Mouse (Mus musculus): ENCODE results near the gene Irak3. TPM values are rescaled to one million over a fixed set of nuclear protein-coding genes. Genes with fewer than 3 reads are reported as not detected.

Irak3 gene
- polyA plus RNA-seq, 1 experiment from 2014 or later: 0.31 TPM

- under 1% methylated on average over 55 of the region's 55 CpGs for WGBS (ENCODE audit: insufficient replicate concordance)
- ATAC-seq (replicated peaks; ENCODE audit: insufficient number of reproducible peaks, low FRiP score, low TSS enrichment): peak; percentile 99
- H3K9me3 ChIP-seq (replicated peaks; ENCODE audit: control insufficient read depth, low read length): no peaks in the 10 kb centered on the region
- H3K4me2 ChIP-seq: peak within 1 kb of the TSS; percentile 66
- no peaks in the 10 kb centered on the region for H3K27me3 ChIP-seq (ENCODE audit: control insufficient read depth, insufficient read depth, low read length)
- peak within 1 kb of the TSS; percentile 76 for H3K4me3 ChIP-seq (ENCODE audit: low read depth, low read length)
- no peaks in the 10 kb centered on the region; the same call in 1 of the 2 replicates for H3K36me3 ChIP-seq (ENCODE audit: control insufficient read depth, insufficient read depth, low read length)
- H3K9ac ChIP-seq (ENCODE audit: low read depth, low read length): peak within 1 kb of the TSS; percentile 77
- H3K27ac ChIP-seq (ENCODE audit: low read depth, low read length): peak within 1 kb of the TSS; percentile 90
- H3K4me1 ChIP-seq (ENCODE audit: control insufficient read depth, insufficient read depth, low read length): no peaks in the 10 kb centered on the region
These were observed 89.2 kb downstream of the Irak3 start, which contains the start of gene Helb for GRCm38 (mm10) chr10:120112507-120113396. TSS of gene Helb (minus strand) at chr10:120112987.

- peak overlapping the region; percentile 66 for H3K4me2 ChIP-seq
- H3K36me3 ChIP-seq (ENCODE audit: control insufficient read depth, insufficient read depth, low read length): no peaks in the 10 kb centered on the region; the same call in 1 of the 2 replicates
- H3K4me1 ChIP-seq (ENCODE audit: control insufficient read depth, insufficient read depth, low read length): no peaks in the 10 kb centered on the region
- WGBS (ENCODE audit: insufficient replicate concordance): 70% methylated on average over 3 of the region's 3 CpGs
- peak overlapping the region; percentile 77 for H3K9ac ChIP-seq (ENCODE audit: low read depth, low read length)
- no peaks in the 10 kb centered on the region for H3K9me3 ChIP-seq (replicated peaks; ENCODE audit: control insufficient read depth, low read length)
- H3K27ac ChIP-seq (ENCODE audit: low read depth, low read length): peak overlapping the region; percentile 90; the same call in 1 of the 2 replicates
- ATAC-seq (replicated peaks; ENCODE audit: insufficient number of reproducible peaks, low FRiP score, low TSS enrichment): no peak
- no peaks in the 10 kb centered on the region for H3K27me3 ChIP-seq (ENCODE audit: control insufficient read depth, insufficient read depth, low read length)
- H3K4me3 ChIP-seq (ENCODE audit: low read depth, low read length): peak overlapping the region; percentile 76
These were observed 90.1 kb downstream of the Irak3 start for GRCm38 (mm10) chr10:120111691-120112319.

- 97% methylated on average over 1 of the region's 1 CpGs for WGBS (ENCODE audit: insufficient replicate concordance)
- H3K9ac ChIP-seq (ENCODE audit: low read depth, low read length): no peak overlapping the region
- H3K4me3 ChIP-seq (ENCODE audit: low read depth, low read length): no peak overlapping the region
- H3K9me3 ChIP-seq (replicated peaks; ENCODE audit: control insufficient read depth, low read length): no peaks in the 10 kb centered on the region
- H3K4me1 ChIP-seq (ENCODE audit: control insufficient read depth, insufficient read depth, low read length): no peaks in the 10 kb centered on the region
- H3K27me3 ChIP-seq (ENCODE audit: control insufficient read depth, insufficient read depth, low read length): no peaks in the 10 kb centered on the region
- no peak for ATAC-seq (replicated peaks; ENCODE audit: insufficient number of reproducible peaks, low FRiP score, low TSS enrichment)
- H3K36me3 ChIP-seq (ENCODE audit: control insufficient read depth, insufficient read depth, low read length): peaks cover 7% of the 10 kb centered on the region; the same call in 1 of the 2 replicates
- no peak overlapping the region for H3K27ac ChIP-seq (ENCODE audit: low read depth, low read length)
- no peak overlapping the region for H3K4me2 ChIP-seq
These were observed 101.1 kb downstream of the Irak3 start for GRCm38 (mm10) chr10:120100806-120101205.

GRCm38 (mm10) chr10:120097564-120097963 is 104.4 kb downstream of the Irak3 start:
- peaks cover 9% of the 10 kb centered on the region; the same call in 1 of the 2 replicates for H3K36me3 ChIP-seq (ENCODE audit: control insufficient read depth, insufficient read depth, low read length)
- no peak overlapping the region for H3K27ac ChIP-seq (ENCODE audit: low read depth, low read length)
- no peak overlapping the region for H3K4me2 ChIP-seq
- H3K9ac ChIP-seq (ENCODE audit: low read depth, low read length): no peak overlapping the region
- 91% methylated on average over 5 of the region's 5 CpGs for WGBS (ENCODE audit: insufficient replicate concordance)
- no peaks in the 10 kb centered on the region for H3K4me1 ChIP-seq (ENCODE audit: control insufficient read depth, insufficient read depth, low read length)
- H3K9me3 ChIP-seq (replicated peaks; ENCODE audit: control insufficient read depth, low read length): no peaks in the 10 kb centered on the region
- ATAC-seq (replicated peaks; ENCODE audit: insufficient number of reproducible peaks, low FRiP score, low TSS enrichment): no peak
- no peak overlapping the region for H3K4me3 ChIP-seq (ENCODE audit: low read depth, low read length)
- no peaks in the 10 kb centered on the region for H3K27me3 ChIP-seq (ENCODE audit: control insufficient read depth, insufficient read depth, low read length)

GRCm38 (mm10) chr10:120095716-120096115 is 106.2 kb downstream of the Irak3 start:
- Histone ChIP-seq H3K9ac (ENCODE audit: low read depth, low read length) (no peak overlapping the region), H3K27me3 (ENCODE audit: control insufficient read depth, insufficient read depth, low read length) (no peaks in the 10 kb centered on the region), H3K36me3 (ENCODE audit: control insufficient read depth, insufficient read depth, low read length) (peaks cover 11% of the 10 kb centered on the region; the same call in 1 of the 2 replicates), H3K4me3 (ENCODE audit: low read depth, low read length) (no peak overlapping the region), H3K4me2 (no peak overlapping the region), H3K9me3 (replicated peaks; ENCODE audit: control insufficient read depth, low read length) (no peaks in the 10 kb centered on the region), H3K27ac (ENCODE audit: low read depth, low read length) (no peak overlapping the region), H3K4me1 (ENCODE audit: control insufficient read depth, insufficient read depth, low read length) (no peaks in the 10 kb centered on the region)
- no peak for ATAC-seq (replicated peaks; ENCODE audit: insufficient number of reproducible peaks, low FRiP score, low TSS enrichment)
- 96% methylated on average over 5 of the region's 5 CpGs for WGBS (ENCODE audit: insufficient replicate concordance)

- H3K27ac ChIP-seq (ENCODE audit: low read depth, low read length): no peak overlapping the region
- H3K4me1 ChIP-seq (ENCODE audit: control insufficient read depth, insufficient read depth, low read length): no peaks in the 10 kb centered on the region
- WGBS (ENCODE audit: insufficient replicate concordance): 93% methylated on average over 9 of the region's 9 CpGs
- no peak for ATAC-seq (replicated peaks; ENCODE audit: insufficient number of reproducible peaks, low FRiP score, low TSS enrichment)
- H3K27me3 ChIP-seq (ENCODE audit: control insufficient read depth, insufficient read depth, low read length): no peaks in the 10 kb centered on the region
- peaks cover 11% of the 10 kb centered on the region; the same call in 1 of the 2 replicates for H3K36me3 ChIP-seq (ENCODE audit: control insufficient read depth, insufficient read depth, low read length)
- no peak overlapping the region for H3K9ac ChIP-seq (ENCODE audit: low read depth, low read length)
- H3K9me3 ChIP-seq (replicated peaks; ENCODE audit: control insufficient read depth, low read length): no peaks in the 10 kb centered on the region
- H3K4me3 ChIP-seq (ENCODE audit: low read depth, low read length): no peak overlapping the region
- no peak overlapping the region for H3K4me2 ChIP-seq
These were observed 106.8 kb downstream of the Irak3 start for GRCm38 (mm10) chr10:120095136-120095535.

GRCm38 (mm10) chr10:120092548-120092947 is 109.4 kb downstream of the Irak3 start:
- Histone ChIP-seq H3K36me3 (ENCODE audit: control insufficient read depth, insufficient read depth, low read length) (peaks cover 9% of the 10 kb centered on the region; the same call in 1 of the 2 replicates), H3K9me3 (replicated peaks; ENCODE audit: control insufficient read depth, low read length) (no peaks in the 10 kb centered on the region), H3K4me1 (ENCODE audit: control insufficient read depth, insufficient read depth, low read length) (no peaks in the 10 kb centered on the region), H3K4me3 (ENCODE audit: low read depth, low read length) (no peak overlapping the region), H3K27me3 (ENCODE audit: control insufficient read depth, insufficient read depth, low read length) (no peaks in the 10 kb centered on the region), H3K9ac (ENCODE audit: low read depth, low read length) (no peak overlapping the region), H3K27ac (ENCODE audit: low read depth, low read length) (no peak overlapping the region), H3K4me2 (no peak overlapping the region)
- 86% methylated on average over 12 of the region's 12 CpGs for WGBS (ENCODE audit: insufficient replicate concordance)
- ATAC-seq (replicated peaks; ENCODE audit: insufficient number of reproducible peaks, low FRiP score, low TSS enrichment): no peak

All from heart, embryonic 11.5 days (tissue).